Mouse (Mus musculus) lung, adult 2 months (tissue): Measurements from ENCODE around the gene Shf. TPM values are rescaled to one million over a fixed set of nuclear protein-coding genes. Genes with fewer than 3 reads are reported as not detected.

Experiments used
- DNase-seq: peaks from one replicate; pipeline ENCODE4 v3.0.0; 2022
- H3K4me1 ChIP-seq: fragments of 200-500 bp; 2 replicates; pipeline ENCODE4 v1.6.1; 2011; ENCODE audit warnings: low read length; ENCODE audit not compliant: control insufficient read depth, insufficient read depth
- H3K4me3 ChIP-seq: fragments of 200-500 bp; replicated peaks from 2 replicates; pipeline ENCODE3; 2011; ENCODE audit warnings: low read depth, mild to moderate bottlenecking, control low read depth, low read length; ENCODE audit errors: extremely low read depth
- CTCF ChIP-seq: fragments of 200-500 bp; IDR thresholded peaks from 2 replicates; pipeline ENCODE4 v1.5.1; 2011; ENCODE audit warnings: mild to moderate bottlenecking, low read length, control low read depth; ENCODE audit not compliant: insufficient read depth
- POLR2A ChIP-seq: fragments of 200-500 bp; IDR thresholded peaks from 2 replicates; pipeline ENCODE4 v1.6.1; 2011; ENCODE audit warnings: low read depth, mild to moderate bottlenecking, control low read depth, low read length, borderline replicate concordance; ENCODE audit errors: extremely low read depth
- WGBS: fragments of 180-500 bp; shearing (Covaris S2); methylation state at CpG from one replicate; pipeline ENCODE4 v1.1.7; 2018; 5-methylcytosine and 5-hydroxymethylcytosine counted together
- polyA plus RNA-seq: library from polyadenylated mRNA; depleted of rRNA; stranded (reverse); fragments of >200 nt; gene quantifications from 2 replicates; pipeline ENCODE4 v1.2.3, GENCODE M21; 2012

Gene Shf
- polyA plus RNA-seq, 1 experiment: 6.4 TPM

- TF ChIP-seq CTCF (no peak), POLR2A (no peak)
- no peak for DNase-seq
- Histone ChIP-seq H3K4me3 (no peak overlapping the region), H3K4me1 (no peaks in the 10 kb centered on the region)
- WGBS: 62% methylated on average over 10 of the region's 10 CpGs
Observed at GRCm38 (mm10) chr2:122361868-122362621, 6.9 kb downstream of the Shf start.

- Histone ChIP-seq H3K4me3 (no peak overlapping the region), H3K4me1 (no peaks in the 10 kb centered on the region)
- WGBS: 66% methylated on average over 6 of the region's 6 CpGs
- DNase-seq: no peak
- TF ChIP-seq CTCF (no peak), POLR2A (no peak)
Observed at GRCm38 (mm10) chr2:122361181-122361580, 7.8 kb downstream of the Shf start.

GRCm38 (mm10) chr2:122360310-122360709 lies 8.7 kb downstream of the Shf start:
- Histone ChIP-seq H3K4me1 (no peaks in the 10 kb centered on the region), H3K4me3 (no peak overlapping the region)
- DNase-seq: no peak
- WGBS: 80% methylated on average over 6 of the region's 6 CpGs
- TF ChIP-seq POLR2A: no peak
- no peak for TF ChIP-seq CTCF

- Histone ChIP-seq H3K4me3 (no peak overlapping the region), H3K4me1 (no peaks in the 10 kb centered on the region)
- no peak for DNase-seq
- 74% methylated on average over 3 of the region's 3 CpGs for WGBS
- TF ChIP-seq POLR2A (no peak), CTCF (no peak)
Observed at GRCm38 (mm10) chr2:122356187-122356586, 12.8 kb downstream of the Shf start.

GRCm38 (mm10) chr2:122355389-122355788 lies 13.6 kb downstream of the Shf start:
- TF ChIP-seq POLR2A: no peak
- no peak for TF ChIP-seq CTCF
- Histone ChIP-seq H3K4me3 (no peak overlapping the region), H3K4me1 (no peaks in the 10 kb centered on the region)
- DNase-seq: no peak
- 89% methylated on average over 5 of the region's 5 CpGs for WGBS

- Histone ChIP-seq H3K4me1 (peaks cover under 1% of the 10 kb centered on the region), H3K4me3 (no peak overlapping the region)
- no peak for TF ChIP-seq CTCF
- TF ChIP-seq POLR2A: no peak
- WGBS: 77% methylated on average over 12 of the region's 12 CpGs
- no peak for DNase-seq
Observed at GRCm38 (mm10) chr2:122354191-122354929, 14.6 kb downstream of the Shf start.

GRCm38 (mm10) chr2:122353765-122354164 lies 15.2 kb downstream of the Shf start:
- Histone ChIP-seq H3K4me1 (peaks cover 4% of the 10 kb centered on the region), H3K4me3 (no peak overlapping the region)
- TF ChIP-seq CTCF (no peak), POLR2A (no peak)
- WGBS: 94% methylated on average over 8 of the region's 8 CpGs
- DNase-seq: no peak

GRCm38 (mm10) chr2:122352992-122353391 lies 16.0 kb downstream of the Shf start:
- 93% methylated on average over 6 of the region's 6 CpGs for WGBS
- DNase-seq: no peak
- TF ChIP-seq POLR2A (no peak), CTCF (no peak)
- H3K4me1 ChIP-seq: peaks cover 4% of the 10 kb centered on the region
- H3K4me3 ChIP-seq: no peak overlapping the region

GRCm38 (mm10) chr2:122351931-122352329 lies 17.0 kb downstream of the Shf start:
- no peak for DNase-seq
- no peak for TF ChIP-seq CTCF
- no peak for TF ChIP-seq POLR2A
- no peak overlapping the region for H3K4me3 ChIP-seq
- H3K4me1 ChIP-seq: peaks cover 4% of the 10 kb centered on the region
- 64% methylated on average over 4 of the region's 4 CpGs for WGBS

GRCm38 (mm10) chr2:122351156-122351930 lies 17.6 kb downstream of the Shf start:
- Histone ChIP-seq H3K4me1 (peaks cover 4% of the 10 kb centered on the region), H3K4me3 (no peak overlapping the region)
- TF ChIP-seq POLR2A: no peak
- TF ChIP-seq CTCF: no peak
- no peak for DNase-seq
- WGBS: 67% methylated on average over 5 of the region's 5 CpGs
